Mouse (Mus musculus): Measurements from ENCODE around the gene Pds5b.

DNA sequence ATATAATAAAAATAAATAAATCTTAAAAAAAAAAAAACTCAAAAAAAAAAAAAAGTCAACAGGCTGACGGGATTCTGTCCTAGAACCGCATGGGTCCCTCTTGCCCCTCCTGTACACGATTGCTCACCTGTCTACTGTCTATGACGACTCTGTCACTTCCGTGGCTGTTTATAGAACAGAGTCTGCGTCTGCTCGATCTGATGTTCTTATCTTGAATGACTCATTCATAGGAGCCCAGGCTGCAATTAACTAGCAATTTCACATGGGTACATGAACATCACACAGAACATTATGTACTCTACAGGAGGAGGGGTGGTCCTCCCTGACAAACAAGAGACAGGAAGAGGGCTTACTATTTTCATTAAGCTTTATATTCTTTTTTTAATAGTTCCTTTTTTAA, 48.0 kb upstream of the Pds5b start:
- TF ChIP-seq GABPA (IDR thresholded peaks at IDR 0.05; ENCODE audit: low read depth, low read length) (no peak), CTCF (IDR thresholded peaks at IDR 0.05 in 2 of 3, conservative IDR thresholded peaks at IDR 0.05 in 1 of 3; ENCODE audit: control insufficient read depth in 1 of 3, insufficient read depth in 1 of 3, low read depth in 2 of 3, low read length in 3 of 3, poor library complexity in 1 of 3, severe bottlenecking in 1 of 3) (no peak), POLR2AphosphoS5 (IDR thresholded peaks at IDR 0.05; ENCODE audit: borderline replicate concordance, low read depth, low read length) (no peak), MAFK (IDR thresholded peaks at IDR 0.05; ENCODE audit: borderline replicate concordance, low read depth, low read length) (no peak), TCF12 (IDR thresholded peaks at IDR 0.05; ENCODE audit: low read depth, low read length) (peak; percentile 40; the same call in 1 of the 2 replicates), POLR2A (IDR thresholded peaks at IDR 0.05; ENCODE audit: control insufficient read depth in 1 of 2, insufficient read depth in 1 of 2, low read depth in 1 of 2, low read length in 2 of 2, poor library complexity in 1 of 2) (no peak), EP300 (IDR thresholded peaks at IDR 0.05; ENCODE audit: low read depth in 1 of 2, low read length in 2 of 2) (peak; percentile 70 to 84), USF2 (IDR thresholded peaks at IDR 0.05; ENCODE audit: borderline replicate concordance in 1 of 2, insufficient read depth in 1 of 2, low read depth in 1 of 2, low read length in 2 of 2) (no peak), RAD21 (IDR thresholded peaks at IDR 0.05; ENCODE audit: low read depth, low read length) (no peak), ETS1 (IDR thresholded peaks at IDR 0.05; ENCODE audit: low read depth, low read length) (peak; percentile 89), SMC3 (IDR thresholded peaks at IDR 0.05; ENCODE audit: low read depth, low read length) (no peak), CHD2 (IDR thresholded peaks at IDR 0.05; ENCODE audit: low read length) (no peak)
